Mouse (Mus musculus): ENCODE measurements around the gene Tsacc.
A peak's percentile ranks its signal among the peaks of the same experiment; 100 is the strongest.

DNA sequence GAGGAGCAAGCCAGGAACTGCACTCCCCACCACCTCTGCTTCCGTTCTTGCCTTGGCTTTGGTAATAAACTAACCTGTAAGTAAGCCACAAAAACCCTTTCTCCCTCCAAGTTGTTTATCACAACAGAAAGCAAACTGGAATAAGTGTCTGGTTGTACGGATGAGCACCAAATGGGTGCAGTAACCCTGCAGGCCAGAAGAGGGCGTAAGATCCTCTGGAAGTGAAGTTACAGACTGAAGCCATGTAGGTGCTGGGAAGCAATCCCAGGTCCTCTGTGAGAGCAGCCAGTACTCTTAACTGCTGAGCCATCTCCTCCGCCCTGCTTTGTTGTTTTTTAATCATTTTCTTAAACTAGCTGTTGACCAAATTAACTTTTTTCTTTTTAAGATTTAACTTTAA is 22.8 kb downstream of the Tsacc start:
- TF ChIP-seq EP300 (IDR thresholded peaks at IDR 0.05) (no peak), CTCF (IDR thresholded peaks at IDR 0.05) (peak; percentile 49)
